Mouse (Mus musculus) hindbrain, embryonic 16.5 days (tissue): ENCODE measurements around the gene Arhgef10l. TPM values are rescaled to one million over a fixed set of nuclear protein-coding genes. Genes with fewer than 3 reads are reported as not detected.

ENCODE experiments used
- ATAC-seq: fragments of 200-750 bp; cut with Nextera tagmentation; 2 replicates; pipeline ENCODE4 v1.8.0; 2017; ENCODE audit warnings: moderate TSS enrichment, moderate library complexity
- H3K27ac ChIP-seq: fragments of 300-500 bp; sonication (generic); 2 replicates; pipeline ENCODE4 v1.5.1; 2014; ENCODE audit warnings: low read depth, mild to moderate bottlenecking, control low read depth, low read length, moderate library complexity
- H3K27me3 ChIP-seq: fragments of 300-500 bp; sonication (generic); replicated peaks from 2 replicates; pipeline ENCODE4 v1.6.1; 2014; ENCODE audit warnings: low read length; ENCODE audit not compliant: control insufficient read depth, insufficient read depth
- H3K36me3 ChIP-seq: fragments of 300-500 bp; sonication (generic); 2 replicates; pipeline ENCODE4 v1.6.1; 2014; ENCODE audit warnings: mild to moderate bottlenecking, low read length, moderate library complexity, mixed read lengths; ENCODE audit not compliant: control insufficient read depth, insufficient read depth
- H3K4me1 ChIP-seq: fragments of 300-500 bp; sonication (generic); 2 replicates; pipeline ENCODE4 v1.6.1; 2014; ENCODE audit warnings: low read depth, low read length; ENCODE audit not compliant: control insufficient read depth, insufficient read depth
- H3K4me2 ChIP-seq: fragments of 300-500 bp; sonication (generic); 2 replicates; pipeline ENCODE4 v1.6.1; 2014; ENCODE audit warnings: mild to moderate bottlenecking, low read length, control low read depth, moderate library complexity
- H3K4me3 ChIP-seq: fragments of 300-500 bp; sonication (generic); 2 replicates; pipeline ENCODE4 v1.5.1; 2014; ENCODE audit warnings: mild to moderate bottlenecking, low read length, control low read depth, moderate library complexity
- H3K9ac ChIP-seq: fragments of 300-500 bp; sonication (generic); 2 replicates; pipeline ENCODE4 v1.6.1; 2014; ENCODE audit warnings: low read depth, mild to moderate bottlenecking, control low read depth, low read length, moderate library complexity
- H3K9me3 ChIP-seq: fragments of 300-500 bp; sonication (generic); 2 replicates; pipeline ENCODE4 v1.6.1; 2014; ENCODE audit warnings: mild to moderate bottlenecking, low read length, moderate library complexity; ENCODE audit not compliant: control insufficient read depth
- WGBS: fragments of 180-500 bp; shearing (Covaris S2); extraction: QIAGEN DNeasy Blood & Tissue Kit; methylation state at CpG from one replicate; pipeline ENCODE4 v1.1.7; 2014; 5-methylcytosine and 5-hydroxymethylcytosine counted together
- polyA plus RNA-seq: library from polyadenylated mRNA; unstranded; fragments of >200 nt; fragmentation: Nextera tagmentation; extraction: Ambion mirVana; gene quantifications from 2 replicates; pipeline ENCODE4 v1.2.1, GENCODE M21; 2015

Gene Arhgef10l
- polyA plus RNA-seq, 1 experiment from 2014 or later = 20.7 TPM

GRCm38 (mm10) chr4:140653835-140654583 lies 11.8 kb downstream of the Arhgef10l start:
- Histone ChIP-seq H3K4me3 (no peak overlapping the region), H3K4me2 (no peak overlapping the region), H3K9ac (no peak overlapping the region), H3K27me3 (no peaks in the 10 kb centered on the region), H3K27ac (no peak overlapping the region), H3K9me3 (no peaks in the 10 kb centered on the region), H3K4me1 (peaks cover 19% of the 10 kb centered on the region), H3K36me3 (no peaks in the 10 kb centered on the region)
- no peak for ATAC-seq
- WGBS = 59% methylated on average over 14 of the region's 14 CpGs

- peak overlapping the region; percentile 75 for H3K4me2 ChIP-seq
- 43% methylated on average over 1 of the region's 1 CpGs for WGBS
- ATAC-seq = no peak
- no peak overlapping the region for H3K27ac ChIP-seq
- H3K27me3 ChIP-seq = no peaks in the 10 kb centered on the region
- no peaks in the 10 kb centered on the region for H3K9me3 ChIP-seq
- no peaks in the 10 kb centered on the region for H3K36me3 ChIP-seq
- peak overlapping the region; percentile 27; the same call in 1 of the 2 replicates for H3K9ac ChIP-seq
- H3K4me1 ChIP-seq = peaks cover 34% of the 10 kb centered on the region
- H3K4me3 ChIP-seq = no peak overlapping the region
These were observed 16.1 kb downstream of the Arhgef10l start for GRCm38 (mm10) chr4:140649731-140650130.

- Histone ChIP-seq H3K4me1 (peaks cover 39% of the 10 kb centered on the region), H3K9ac (peak overlapping the region; percentile 98), H3K9me3 (no peaks in the 10 kb centered on the region), H3K4me2 (peak overlapping the region; percentile 75), H3K4me3 (peak overlapping the region; percentile 78), H3K27ac (peak overlapping the region; percentile 98), H3K36me3 (no peaks in the 10 kb centered on the region), H3K27me3 (no peaks in the 10 kb centered on the region)
- no peak for ATAC-seq
- WGBS = 20% methylated on average over 9 of the region's 9 CpGs
These were observed 16.6 kb downstream of the Arhgef10l start for GRCm38 (mm10) chr4:140649207-140649591.

- Histone ChIP-seq H3K36me3 (no peaks in the 10 kb centered on the region), H3K4me2 (peak overlapping the region; percentile 75), H3K27me3 (no peaks in the 10 kb centered on the region), H3K4me3 (peak overlapping the region; percentile 78), H3K4me1 (peaks cover 41% of the 10 kb centered on the region), H3K9ac (peak overlapping the region; percentile 98), H3K27ac (peak overlapping the region; percentile 98), H3K9me3 (no peaks in the 10 kb centered on the region)
- peak; percentile 76 for ATAC-seq
- WGBS = under 1% methylated on average over 24 of the region's 50 CpGs
These were observed 17.2 kb downstream of the Arhgef10l start for GRCm38 (mm10) chr4:140648443-140649206.

GRCm38 (mm10) chr4:140647711-140648421 lies 17.9 kb downstream of the Arhgef10l start:
- Histone ChIP-seq H3K36me3 (no peaks in the 10 kb centered on the region), H3K9me3 (no peaks in the 10 kb centered on the region), H3K4me3 (peak overlapping the region; percentile 78), H3K27ac (peak overlapping the region; percentile 98), H3K4me2 (peak overlapping the region; percentile 75), H3K27me3 (no peaks in the 10 kb centered on the region), H3K4me1 (peaks cover 41% of the 10 kb centered on the region), H3K9ac (peak overlapping the region; percentile 98)
- under 1% methylated on average over 12 of the region's 12 CpGs for WGBS
- ATAC-seq = peak; percentile 68

- Histone ChIP-seq H3K9ac (no peak overlapping the region), H3K4me2 (no peak overlapping the region), H3K36me3 (no peaks in the 10 kb centered on the region), H3K4me3 (no peak overlapping the region), H3K27me3 (no peaks in the 10 kb centered on the region), H3K27ac (no peak overlapping the region), H3K4me1 (peaks cover 48% of the 10 kb centered on the region), H3K9me3 (no peaks in the 10 kb centered on the region)
- 86% methylated on average over 3 of the region's 3 CpGs for WGBS
- ATAC-seq = no peak
These were observed 20.2 kb downstream of the Arhgef10l start for GRCm38 (mm10) chr4:140645638-140646037.

- H3K27me3 ChIP-seq = no peaks in the 10 kb centered on the region
- H3K27ac ChIP-seq = no peak overlapping the region; the same call in 1 of the 2 replicates
- peak overlapping the region; percentile 10; the same call in 1 of the 2 replicates for H3K4me2 ChIP-seq
- peak overlapping the region; percentile 13; the same call in 1 of the 2 replicates for H3K9ac ChIP-seq
- H3K36me3 ChIP-seq = no peaks in the 10 kb centered on the region
- WGBS = 8% methylated on average over 3 of the region's 3 CpGs
- no peak for ATAC-seq
- no peaks in the 10 kb centered on the region for H3K9me3 ChIP-seq
- H3K4me3 ChIP-seq = no peak overlapping the region
- peaks cover 47% of the 10 kb centered on the region for H3K4me1 ChIP-seq
These were observed 21.1 kb downstream of the Arhgef10l start for GRCm38 (mm10) chr4:140644701-140645100.

- ATAC-seq = no peak
- Histone ChIP-seq H3K27ac (peak overlapping the region; percentile 17; the same call in 1 of the 2 replicates), H3K4me2 (peak overlapping the region; percentile 10; the same call in 1 of the 2 replicates), H3K4me1 (peaks cover 43% of the 10 kb centered on the region), H3K36me3 (no peaks in the 10 kb centered on the region), H3K9me3 (no peaks in the 10 kb centered on the region), H3K4me3 (no peak overlapping the region), H3K27me3 (no peaks in the 10 kb centered on the region), H3K9ac (peak overlapping the region; percentile 13; the same call in 1 of the 2 replicates)
- WGBS = 34% methylated on average over 6 of the region's 6 CpGs
These were observed 21.5 kb downstream of the Arhgef10l start for GRCm38 (mm10) chr4:140644276-140644675.
